Mouse (Mus musculus): ENCODE measurements around the gene Ppp1r36. TPM values are rescaled to one million over a fixed set of nuclear protein-coding genes. Genes with fewer than 3 reads are reported as not detected.

The Ppp1r36 gene
- polyA plus RNA-seq, 1 experiment from 2014 or later, result 0.92 TPM

DNA sequence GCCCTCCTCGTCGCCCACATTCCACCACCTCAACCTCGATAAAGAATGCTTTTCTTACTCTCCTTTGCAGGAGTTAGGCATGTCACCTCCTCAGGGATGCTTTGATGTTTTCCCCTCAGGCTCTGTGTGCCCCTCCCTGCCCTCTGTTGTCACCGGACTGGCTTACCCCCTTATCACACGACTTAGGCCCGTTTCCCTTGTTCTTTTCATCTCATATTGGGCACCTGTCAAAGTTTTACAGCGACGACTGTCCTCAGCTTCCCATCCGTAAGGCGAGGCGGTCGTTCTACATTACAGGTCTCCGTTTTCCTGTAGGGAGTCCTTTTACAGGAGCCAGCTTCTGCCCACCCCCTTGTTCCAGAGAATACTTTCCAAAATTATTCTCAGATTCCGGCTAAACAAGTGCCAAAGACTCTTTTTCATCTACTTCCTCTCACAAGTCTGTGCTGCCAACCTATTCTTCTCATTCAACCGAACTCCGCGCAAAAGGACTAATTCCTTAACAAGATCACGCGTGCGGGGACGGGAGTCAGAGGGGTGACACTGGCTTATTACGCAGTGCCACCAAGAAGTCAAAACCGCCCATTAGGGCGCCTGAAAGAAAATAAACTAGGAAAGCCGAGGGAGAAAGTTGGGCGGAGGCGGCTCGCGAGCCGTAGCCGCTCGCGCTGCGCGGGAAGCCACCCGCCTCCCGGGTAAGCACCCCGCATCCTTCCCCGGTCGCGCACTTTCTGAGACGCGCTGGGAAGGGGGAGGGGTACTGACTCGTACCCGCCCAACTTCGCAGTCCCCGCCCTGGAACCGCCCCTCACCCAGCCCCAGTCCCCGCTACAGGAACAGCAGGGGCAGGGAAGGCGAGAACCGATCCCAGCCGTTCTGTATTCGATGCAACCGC is 14.1 kb upstream of the Ppp1r36 start:
- peak; percentile 93 for ATAC-seq (ENCODE audit: low FRiP score)
- Histone ChIP-seq H3K27me3 (replicated peaks) (peaks cover 46% of the 10 kb centered on the region), H3K9me3 (replicated peaks) (no peaks in the 10 kb centered on the region), H3K4me3 (replicated peaks) (peak overlapping the region; percentile 72), H3K9ac (replicated peaks) (peak overlapping the region; percentile 72), H3K36me3 (no peaks in the 10 kb centered on the region), H3K4me2 (peak overlapping the region; percentile 90), H3K4me1 (peaks cover 29% of the 10 kb centered on the region), H3K27ac (replicated peaks) (peak overlapping the region; percentile 92)
- under 1% methylated on average over 51 of the region's 54 CpGs for WGBS

DNA sequence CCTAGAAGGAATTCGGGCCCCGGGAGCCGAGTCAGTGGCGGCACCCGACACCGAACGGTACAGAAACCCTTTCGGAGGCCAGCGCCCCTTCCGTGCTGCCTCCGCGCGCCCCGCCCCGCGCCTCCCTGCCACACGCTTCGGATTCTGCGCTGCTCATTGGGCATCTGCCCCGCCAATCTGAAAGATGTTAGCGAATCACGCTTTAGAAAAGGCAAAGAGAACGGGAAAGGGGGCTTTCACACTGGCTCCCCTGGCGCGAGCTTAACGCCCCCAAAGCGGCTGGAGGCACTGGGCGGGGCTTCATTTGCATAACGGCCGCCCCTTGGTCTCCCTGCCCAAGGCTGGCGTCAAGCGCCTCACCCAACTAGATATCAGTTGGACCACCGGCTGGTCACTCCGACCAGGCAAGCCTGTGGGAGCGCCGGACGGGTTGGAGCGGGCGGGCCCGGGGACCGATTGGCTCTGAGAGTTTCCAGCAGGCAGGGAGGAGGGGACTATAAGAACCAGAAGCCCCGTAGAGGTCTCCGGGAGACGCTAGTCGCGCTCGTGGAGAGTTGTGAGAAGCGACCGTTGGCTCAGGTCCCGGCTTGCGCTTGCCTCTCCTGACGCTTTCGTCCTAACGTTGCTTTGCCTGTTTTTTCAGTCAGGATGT is 13.3 kb upstream of the Ppp1r36 start, which contains the start of gene Hspa2:
Hspa2 (plus strand) TSS at position 291 of the 652 bp plus-strand sequence.
- Histone ChIP-seq H3K27ac (replicated peaks) (peak within 1 kb of the TSS; percentile 92), H3K4me1 (peaks cover 29% of the 10 kb centered on the region), H3K4me3 (replicated peaks) (peak within 1 kb of the TSS; percentile 72), H3K9ac (replicated peaks) (peak within 1 kb of the TSS; percentile 72), H3K36me3 (no peaks in the 10 kb centered on the region), H3K9me3 (replicated peaks) (no peaks in the 10 kb centered on the region), H3K27me3 (replicated peaks) (peaks cover 53% of the 10 kb centered on the region), H3K4me2 (peak within 1 kb of the TSS; percentile 90)
- under 1% methylated on average over 54 of the region's 54 CpGs for WGBS
- peak; percentile 96 for ATAC-seq (ENCODE audit: low FRiP score)

DNA sequence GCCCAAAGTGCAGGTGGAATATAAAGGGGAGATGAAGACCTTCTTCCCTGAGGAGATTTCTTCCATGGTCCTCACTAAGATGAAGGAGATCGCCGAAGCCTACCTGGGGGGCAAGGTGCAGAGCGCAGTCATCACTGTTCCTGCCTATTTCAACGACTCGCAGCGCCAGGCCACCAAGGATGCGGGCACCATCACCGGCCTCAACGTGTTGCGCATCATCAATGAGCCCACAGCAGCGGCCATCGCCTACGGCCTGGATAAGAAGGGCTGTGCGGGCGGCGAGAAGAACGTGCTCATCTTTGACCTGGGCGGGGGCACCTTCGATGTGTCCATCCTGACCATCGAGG is 12.5 kb upstream of the Ppp1r36 start:
- Histone ChIP-seq H3K36me3 (no peaks in the 10 kb centered on the region), H3K4me3 (replicated peaks) (peak overlapping the region; percentile 72), H3K9me3 (replicated peaks) (no peaks in the 10 kb centered on the region), H3K4me1 (peaks cover 29% of the 10 kb centered on the region), H3K27me3 (replicated peaks) (peaks cover 55% of the 10 kb centered on the region), H3K4me2 (peak overlapping the region; percentile 90), H3K27ac (replicated peaks) (no peak overlapping the region), H3K9ac (replicated peaks) (peak overlapping the region; percentile 41; the same call in 1 of the 2 replicates)
- ATAC-seq (ENCODE audit: low FRiP score), result no peak
- 7% methylated on average over 20 of the region's 20 CpGs for WGBS

GRCm38 (mm10) chr12:76405183-76405970 is 12.0 kb upstream of the Ppp1r36 start:
- no peak overlapping the region for H3K27ac ChIP-seq (replicated peaks)
- no peak for ATAC-seq (ENCODE audit: low FRiP score)
- peaks cover 29% of the 10 kb centered on the region for H3K4me1 ChIP-seq
- H3K9ac ChIP-seq (replicated peaks), result no peak overlapping the region
- H3K36me3 ChIP-seq, result no peaks in the 10 kb centered on the region
- no peaks in the 10 kb centered on the region for H3K9me3 ChIP-seq (replicated peaks)
- WGBS, result 4% methylated on average over 64 of the region's 64 CpGs
- H3K4me3 ChIP-seq (replicated peaks), result peak overlapping the region; percentile 72
- peaks cover 55% of the 10 kb centered on the region for H3K27me3 ChIP-seq (replicated peaks)
- peak overlapping the region; percentile 90 for H3K4me2 ChIP-seq

DNA sequence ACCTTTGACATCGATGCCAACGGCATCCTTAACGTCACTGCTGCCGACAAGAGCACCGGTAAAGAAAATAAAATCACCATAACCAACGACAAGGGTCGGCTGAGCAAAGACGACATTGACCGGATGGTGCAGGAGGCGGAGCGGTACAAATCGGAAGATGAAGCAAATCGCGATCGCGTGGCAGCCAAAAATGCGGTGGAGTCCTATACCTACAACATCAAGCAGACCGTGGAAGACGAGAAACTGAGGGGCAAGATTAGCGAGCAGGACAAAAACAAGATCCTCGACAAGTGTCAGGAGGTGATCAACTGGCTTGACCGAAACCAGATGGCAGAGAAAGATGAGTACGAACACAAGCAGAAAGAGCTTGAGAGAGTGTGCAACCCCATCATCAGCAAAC is 11.4 kb upstream of the Ppp1r36 start:
- Histone ChIP-seq H3K27me3 (replicated peaks) (peaks cover 55% of the 10 kb centered on the region), H3K4me3 (replicated peaks) (peak overlapping the region; percentile 72), H3K36me3 (no peaks in the 10 kb centered on the region), H3K9ac (replicated peaks) (no peak overlapping the region), H3K27ac (replicated peaks) (no peak overlapping the region), H3K9me3 (replicated peaks) (no peaks in the 10 kb centered on the region), H3K4me1 (peaks cover 29% of the 10 kb centered on the region), H3K4me2 (peak overlapping the region; percentile 90)
- WGBS, result 3% methylated on average over 23 of the region's 23 CpGs
- no peak for ATAC-seq (ENCODE audit: low FRiP score)

GRCm38 (mm10) chr12:76407184-76407583 is 10.2 kb upstream of the Ppp1r36 start:
- ATAC-seq (ENCODE audit: low FRiP score), result no peak
- no peak overlapping the region for H3K27ac ChIP-seq (replicated peaks)
- no peak overlapping the region for H3K9ac ChIP-seq (replicated peaks)
- H3K27me3 ChIP-seq (replicated peaks), result peaks cover 50% of the 10 kb centered on the region
- 49% methylated on average over 1 of the region's 1 CpGs for WGBS
- peaks cover 29% of the 10 kb centered on the region for H3K4me1 ChIP-seq
- no peak overlapping the region for H3K4me2 ChIP-seq
- no peaks in the 10 kb centered on the region for H3K9me3 ChIP-seq (replicated peaks)
- H3K36me3 ChIP-seq, result no peaks in the 10 kb centered on the region
- H3K4me3 ChIP-seq (replicated peaks), result no peak overlapping the region

DNA sequence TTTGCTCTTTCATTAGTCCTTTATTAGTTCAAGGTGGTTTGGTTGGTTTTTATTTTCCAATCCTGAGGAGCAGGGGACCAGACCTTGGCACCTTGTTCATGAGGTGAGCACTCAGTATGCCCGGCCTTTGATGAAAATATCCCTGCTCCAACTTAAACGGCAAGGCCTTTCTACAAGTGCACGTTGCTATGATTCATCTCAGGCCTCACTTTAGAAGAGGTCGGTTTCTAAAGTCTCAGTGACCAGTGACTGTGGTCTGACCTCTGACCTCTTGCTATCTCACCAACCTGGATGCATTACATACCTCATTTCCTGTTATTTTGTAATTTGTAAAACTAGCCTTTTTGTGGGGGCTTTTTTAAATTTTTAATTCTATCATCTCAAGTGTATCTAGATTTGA is 8.2 kb upstream of the Ppp1r36 start:
- Histone ChIP-seq H3K27ac (replicated peaks) (no peak overlapping the region), H3K4me1 (peaks cover 21% of the 10 kb centered on the region), H3K27me3 (replicated peaks) (peaks cover 45% of the 10 kb centered on the region), H3K4me2 (no peak overlapping the region), H3K36me3 (no peaks in the 10 kb centered on the region), H3K9ac (replicated peaks) (no peak overlapping the region), H3K9me3 (replicated peaks) (no peaks in the 10 kb centered on the region), H3K4me3 (replicated peaks) (no peak overlapping the region)
- 75% methylated on average over 4 of the region's 4 CpGs for WGBS
- ATAC-seq (ENCODE audit: low FRiP score), result no peak

GRCm38 (mm10) chr12:76415383-76416010 is 1.8 kb upstream of the Ppp1r36 start:
- Histone ChIP-seq H3K9ac (replicated peaks) (no peak overlapping the region), H3K9me3 (replicated peaks) (no peaks in the 10 kb centered on the region), H3K4me1 (peaks cover 6% of the 10 kb centered on the region), H3K27me3 (replicated peaks) (0 out of 2 replicates have a peak, but pooled peaks cover 9% of the 10 kb centered on the region), H3K4me2 (no peak overlapping the region), H3K27ac (replicated peaks) (no peak overlapping the region), H3K4me3 (replicated peaks) (no peak overlapping the region), H3K36me3 (no peaks in the 10 kb centered on the region)
- no peak for ATAC-seq (ENCODE audit: low FRiP score)
- WGBS, result 90% methylated on average over 12 of the region's 12 CpGs

- H3K4me1 ChIP-seq, result peaks cover 6% of the 10 kb centered on the region
- no peaks in the 10 kb centered on the region for H3K9me3 ChIP-seq (replicated peaks)
- no peak overlapping the region for H3K4me2 ChIP-seq
- H3K4me3 ChIP-seq (replicated peaks), result no peak overlapping the region
- no peak overlapping the region for H3K9ac ChIP-seq (replicated peaks)
- 0 out of 2 replicates have a peak, but pooled peaks cover 9% of the 10 kb centered on the region for H3K27me3 ChIP-seq (replicated peaks)
- no peak overlapping the region for H3K27ac ChIP-seq (replicated peaks)
- ATAC-seq (ENCODE audit: low FRiP score), result no peak
- 97% methylated on average over 5 of the region's 5 CpGs for WGBS
- H3K36me3 ChIP-seq, result no peaks in the 10 kb centered on the region
Measured at GRCm38 (mm10) chr12:76418346-76418745, 1.0 kb downstream of the Ppp1r36 start.

DNA sequence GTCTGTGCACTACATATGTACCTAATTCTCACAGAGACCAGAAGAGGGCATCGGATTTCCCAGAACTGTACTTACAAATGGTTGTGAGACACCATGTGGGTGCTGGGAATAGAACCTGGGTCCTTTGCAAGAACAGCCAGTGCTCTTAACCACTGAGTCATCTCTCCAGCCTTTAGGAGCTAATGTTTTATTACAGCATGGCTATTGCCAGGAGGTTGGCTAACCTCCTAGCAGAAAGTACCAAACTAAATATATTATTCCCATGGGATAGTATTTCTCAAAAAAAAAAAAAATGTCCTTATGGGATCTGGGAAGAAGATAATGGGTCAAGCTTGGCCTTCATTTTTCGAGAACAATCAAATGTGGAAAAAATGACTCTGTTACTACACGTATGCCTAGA is 7.9 kb downstream of the Ppp1r36 start:
- Histone ChIP-seq H3K9me3 (replicated peaks) (no peaks in the 10 kb centered on the region), H3K4me3 (replicated peaks) (no peak overlapping the region), H3K4me1 (no peaks in the 10 kb centered on the region), H3K4me2 (no peak overlapping the region), H3K27me3 (replicated peaks) (no peaks in the 10 kb centered on the region), H3K36me3 (no peaks in the 10 kb centered on the region), H3K27ac (replicated peaks) (no peak overlapping the region), H3K9ac (replicated peaks) (no peak overlapping the region)
- 95% methylated on average over 3 of the region's 3 CpGs for WGBS
- no peak for ATAC-seq (ENCODE audit: low FRiP score)

DNA sequence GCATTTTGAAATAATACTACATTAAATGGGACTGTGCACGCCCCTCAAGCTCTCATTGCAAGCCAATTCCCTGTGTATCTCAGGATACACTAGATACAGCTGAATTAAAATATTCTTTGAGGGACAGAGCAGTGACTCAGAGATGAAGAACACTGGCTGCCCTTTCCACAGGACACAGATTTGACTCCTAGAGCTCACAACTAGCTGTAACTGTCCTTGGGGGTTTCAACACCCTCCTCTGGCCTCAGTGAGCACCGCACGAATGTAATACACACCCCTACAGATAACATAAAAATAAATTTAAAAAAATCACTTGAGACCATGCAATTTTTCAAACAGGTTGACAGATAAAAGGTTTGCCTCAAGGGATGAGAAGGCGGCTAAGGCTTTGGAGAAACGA is 10.2 kb downstream of the Ppp1r36 start:
- peak overlapping the region; percentile 22; the same call in 1 of the 2 replicates for H3K4me2 ChIP-seq
- H3K27me3 ChIP-seq (replicated peaks), result no peaks in the 10 kb centered on the region
- no peaks in the 10 kb centered on the region for H3K4me1 ChIP-seq
- no peaks in the 10 kb centered on the region for H3K9me3 ChIP-seq (replicated peaks)
- no peak overlapping the region for H3K27ac ChIP-seq (replicated peaks)
- no peaks in the 10 kb centered on the region for H3K36me3 ChIP-seq
- H3K4me3 ChIP-seq (replicated peaks), result no peak overlapping the region
- ATAC-seq (ENCODE audit: low FRiP score), result no peak
- 60% methylated on average over 5 of the region's 5 CpGs for WGBS
- no peak overlapping the region for H3K9ac ChIP-seq (replicated peaks)

All from neural tube, embryonic 15.5 days (tissue).